Mouse (Mus musculus) retina, postnatal 1 day (tissue): ENCODE results near the gene Lingo4.
A peak's percentile ranks its signal among the peaks of the same experiment; 100 is the strongest.

ENCODE experiments used
- DNase-seq: peaks from one replicate; pipeline ENCODE4 v3.0.0-alpha.2; 2012

Lingo4 gene

GRCm38 (mm10) chr3:94388047-94388446 lies 10.3 kb upstream of the Lingo4 start:
- peak; percentile 29 for DNase-seq

- DNase-seq, result no peak
Observed at GRCm38 (mm10) chr3:94389420-94389819, 8.9 kb upstream of the Lingo4 start.

DNA sequence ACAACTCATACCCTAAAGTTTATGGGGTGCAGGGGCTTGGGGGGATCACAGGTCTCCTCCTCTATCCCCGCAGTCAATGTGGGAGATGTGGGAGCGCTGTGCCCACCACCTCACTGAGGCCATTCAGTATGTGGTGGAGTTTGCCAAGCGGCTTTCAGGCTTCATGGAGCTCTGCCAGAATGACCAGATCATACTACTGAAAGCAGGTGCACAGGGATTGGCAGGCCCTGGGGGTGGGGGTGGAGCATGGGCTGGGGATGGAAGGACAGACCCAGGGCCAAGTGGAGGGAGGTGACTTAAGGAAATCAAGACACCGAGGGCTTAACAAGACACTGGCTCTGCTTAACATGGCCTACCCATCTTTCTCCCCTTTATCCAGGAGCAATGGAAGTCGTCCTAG lies 7.3 kb upstream of the Lingo4 start:
- DNase-seq, result no peak

DNA sequence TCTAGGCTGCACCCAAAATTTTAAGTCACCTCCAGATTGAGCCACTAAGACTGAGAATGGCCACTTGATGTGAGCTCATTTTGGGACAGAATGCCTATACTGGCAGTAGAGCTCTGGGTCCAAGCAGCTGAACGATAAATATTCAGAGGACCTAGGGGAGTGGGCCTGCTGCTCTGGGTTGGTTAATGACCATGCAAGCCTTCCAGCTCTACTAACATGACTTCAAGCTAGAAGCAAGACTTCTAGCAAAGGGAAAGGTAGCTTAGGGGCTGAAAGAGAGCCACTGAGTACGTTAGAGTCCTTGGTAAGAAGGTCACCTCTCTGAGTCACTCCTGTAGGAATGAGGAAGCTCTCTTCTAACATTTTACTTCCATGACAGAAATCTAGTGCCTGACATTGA lies 6.2 kb upstream of the Lingo4 start:
- no peak for DNase-seq

GRCm38 (mm10) chr3:94393049-94393448 lies 5.3 kb upstream of the Lingo4 start:
- no peak for DNase-seq

DNA sequence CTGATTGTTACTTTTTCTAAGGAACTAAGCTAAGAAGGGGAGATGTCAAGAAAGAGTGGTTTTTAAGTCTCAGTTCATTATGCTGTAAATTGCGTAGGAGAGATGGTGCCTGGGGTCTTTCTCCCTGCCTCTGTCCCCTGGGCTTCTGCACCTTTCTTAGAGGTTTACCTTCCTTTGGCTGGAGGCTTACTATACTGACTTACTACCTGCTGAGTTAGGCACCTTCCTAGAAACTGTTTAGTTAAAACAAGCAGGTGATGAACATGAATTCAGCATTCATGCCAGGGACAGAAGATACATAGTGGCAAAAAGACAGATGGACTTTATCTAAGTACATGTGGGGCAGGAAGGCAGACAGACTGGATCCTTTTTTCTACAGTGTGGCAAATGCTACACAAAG lies 2.0 kb upstream of the Lingo4 start:
- no peak for DNase-seq

GRCm38 (mm10) chr3:94396851-94397250 lies 1.5 kb upstream of the Lingo4 start:
- DNase-seq, result no peak

DNA sequence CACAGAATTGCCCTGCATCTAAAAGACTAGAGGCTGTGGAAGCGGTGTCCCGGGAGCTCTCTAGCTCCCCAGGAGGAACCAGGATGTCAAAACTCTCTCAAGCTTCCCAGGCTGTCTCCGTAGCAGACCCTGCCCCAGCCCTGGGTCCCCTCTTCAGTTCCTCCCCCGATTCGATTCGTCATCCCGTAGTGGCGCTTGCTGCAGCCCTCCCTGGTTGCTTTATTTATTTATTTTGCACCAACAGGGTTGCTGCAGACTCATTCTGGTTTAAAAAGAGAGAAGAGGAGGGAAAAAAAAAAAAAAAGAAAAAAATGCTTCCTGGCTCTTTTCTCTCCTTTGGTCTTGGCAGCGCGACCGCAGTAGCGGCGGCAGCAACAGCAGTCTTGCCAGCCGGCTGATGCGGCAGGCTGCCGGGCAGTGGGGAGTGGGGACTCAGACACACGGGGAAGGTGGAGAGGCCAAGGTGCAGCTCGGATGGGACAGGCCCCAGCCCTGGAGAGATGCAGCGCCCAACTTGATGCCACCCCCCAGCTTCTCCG lies 695 bp downstream of the Lingo4 start:
- peak; percentile 65 for DNase-seq

DNA sequence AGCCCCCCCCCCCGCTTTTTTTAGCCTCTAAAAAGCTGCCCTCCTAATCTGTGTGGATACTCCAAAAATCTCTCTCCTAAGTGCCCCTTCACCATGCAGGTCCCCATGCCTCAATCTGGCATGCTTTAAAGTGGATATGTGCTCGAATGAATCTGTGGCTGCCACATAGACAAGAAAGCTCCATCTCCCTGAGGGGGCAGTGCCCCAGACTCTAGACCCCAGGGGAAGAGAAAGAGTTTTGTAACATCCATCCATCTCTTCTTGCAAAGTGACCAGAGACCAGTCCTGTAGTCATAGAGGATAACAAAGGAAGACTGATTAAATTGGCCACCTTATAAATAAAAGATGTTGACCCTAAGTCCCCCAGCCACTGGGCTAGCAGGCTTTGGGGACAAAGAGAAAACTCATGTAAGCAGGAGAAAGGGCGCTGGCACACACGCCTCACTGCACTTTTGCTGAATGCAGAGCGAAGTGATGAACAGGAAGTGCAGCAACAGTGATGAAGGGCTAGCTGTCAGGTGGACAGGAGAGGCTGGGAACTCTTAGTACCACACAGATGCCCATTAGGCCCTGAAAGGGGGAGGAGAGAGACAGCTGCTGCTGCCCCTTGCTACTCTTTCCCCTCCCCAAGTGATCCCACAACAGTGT lies 1.5 kb downstream of the Lingo4 start:
- peak; percentile 43 for DNase-seq

DNA sequence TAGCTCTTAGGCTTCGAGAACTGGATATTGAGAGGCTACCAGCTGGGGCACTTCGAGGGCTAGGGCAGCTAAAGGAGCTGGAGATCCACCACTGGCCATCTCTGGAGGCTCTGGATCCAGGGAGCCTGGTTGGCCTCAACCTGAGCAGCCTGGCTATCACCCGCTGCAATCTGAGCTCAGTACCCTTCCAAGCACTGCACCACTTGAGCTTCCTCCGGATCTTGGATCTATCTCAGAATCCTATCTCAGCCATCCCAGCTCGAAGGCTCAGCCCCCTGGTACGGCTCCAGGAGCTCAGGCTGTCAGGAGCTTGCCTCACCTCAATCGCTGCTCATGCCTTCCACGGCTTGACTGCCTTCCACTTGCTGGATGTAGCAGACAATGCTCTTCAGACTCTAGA lies 4.1 kb downstream of the Lingo4 start:
- DNase-seq, result no peak

DNA sequence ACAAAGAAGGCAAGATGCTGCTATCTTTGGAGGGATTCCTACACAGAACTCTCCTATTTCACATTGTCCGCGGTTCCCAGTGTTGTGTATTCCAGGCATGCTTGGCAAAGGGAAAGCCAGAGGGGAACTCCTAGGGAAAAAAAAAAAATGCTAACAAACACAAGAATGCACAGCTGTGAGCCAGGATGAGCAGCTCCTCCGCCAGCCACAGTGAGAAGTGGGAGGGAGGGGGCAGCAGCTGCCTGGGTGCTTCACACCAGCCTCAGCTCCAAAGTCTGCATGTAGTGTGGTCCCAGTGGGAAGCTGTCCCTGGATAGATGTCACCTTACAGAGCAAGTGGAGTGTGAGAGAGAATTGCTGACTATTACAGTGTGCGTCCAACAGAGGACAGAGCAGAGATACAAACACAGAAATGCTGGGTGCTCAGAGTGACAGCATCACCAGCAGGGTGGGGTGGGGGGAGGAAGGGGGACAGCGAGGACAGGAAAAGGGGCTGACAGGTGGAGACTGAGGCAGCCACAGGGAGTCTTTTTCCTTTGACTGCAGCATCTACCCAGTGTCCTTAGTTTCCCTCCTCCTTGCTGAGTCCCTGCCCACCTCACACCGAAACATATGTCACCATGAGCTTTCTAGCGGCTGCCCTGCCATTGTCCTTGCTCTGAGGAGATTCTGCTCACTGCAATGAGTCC lies 6.2 kb downstream of the Lingo4 start:
- DNase-seq, result peak; percentile 47

DNA sequence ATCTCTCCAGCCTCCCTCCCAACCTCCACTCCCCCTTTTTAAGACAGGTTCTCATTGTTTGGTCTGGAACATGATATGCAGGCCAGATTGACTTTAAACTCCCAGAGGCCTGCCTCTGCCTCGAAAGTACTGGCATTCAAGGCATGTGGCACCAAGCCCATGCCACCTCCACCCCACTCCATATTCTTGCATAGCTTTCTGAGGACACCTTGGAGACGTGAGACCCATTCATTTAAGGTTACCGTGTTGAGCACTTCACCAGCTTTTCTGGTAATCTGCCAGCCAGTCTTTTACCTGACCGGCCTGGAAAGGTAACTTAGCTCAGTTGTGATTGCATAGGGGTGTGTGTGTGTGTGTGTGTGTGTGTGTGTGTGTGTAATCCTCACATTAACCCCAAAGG lies 7.2 kb downstream of the Lingo4 start:
- DNase-seq, result no peak

- DNase-seq, result no peak
Observed at GRCm38 (mm10) chr3:94412530-94412929, 14.2 kb downstream of the Lingo4 start.

GRCm38 (mm10) chr3:94413031-94413679 lies 14.8 kb downstream of the Lingo4 start, which contains the start of gene Tdrkh:
TSS of gene Tdrkh (plus strand) at chr3:94413273.
- peak; percentile 99 for DNase-seq

GRCm38 (mm10) chr3:94430980-94431379 lies 32.7 kb downstream of the Lingo4 start:
- DNase-seq, result no peak

DNA sequence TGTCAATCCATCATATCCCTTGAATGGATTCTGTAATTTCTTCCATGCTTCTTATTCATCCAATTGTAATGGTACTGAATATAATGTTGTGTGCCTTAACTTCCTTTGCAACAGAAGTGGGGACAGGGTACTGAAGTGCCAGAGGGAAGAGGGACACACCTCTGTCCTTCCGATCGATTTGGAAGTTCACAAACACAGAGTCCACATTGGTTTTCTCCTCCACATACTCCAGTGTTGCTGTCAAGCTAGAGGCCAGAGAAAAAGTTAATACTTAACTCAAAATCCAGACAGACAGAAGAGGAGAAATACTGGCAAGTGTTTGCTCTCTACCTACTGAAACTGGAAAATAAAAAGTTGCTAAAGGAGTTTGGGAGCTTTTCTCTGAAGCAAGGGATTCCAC lies 36.0 kb downstream of the Lingo4 start:
- no peak for DNase-seq

DNA sequence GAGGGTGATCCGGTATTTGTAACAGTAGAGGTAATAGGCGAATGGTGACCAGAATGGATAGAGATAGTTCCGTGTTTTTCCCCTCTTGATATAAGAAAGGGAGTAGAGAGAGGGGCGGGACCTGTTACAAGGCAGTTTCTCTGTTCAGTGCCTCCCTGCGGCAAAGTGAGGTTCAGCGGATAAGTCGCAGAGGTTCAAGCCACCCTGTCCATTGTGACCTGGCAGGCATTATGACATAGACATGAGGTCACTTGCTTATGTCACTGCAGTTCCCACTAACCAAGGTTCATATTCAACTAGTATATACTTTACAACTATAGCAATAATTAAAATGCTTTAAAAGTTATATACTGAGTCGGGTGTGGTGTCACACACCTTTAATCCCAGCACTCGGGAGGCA lies 38.1 kb downstream of the Lingo4 start:
- no peak for DNase-seq

GRCm38 (mm10) chr3:94441182-94441581 lies 42.9 kb downstream of the Lingo4 start:
- DNase-seq, result peak; percentile 35

GRCm38 (mm10) chr3:94442951-94443596 lies 44.8 kb downstream of the Lingo4 start, which contains the start of gene Mrpl9:
TSS of gene Mrpl9 (plus strand) at chr3:94443318.
- peak; percentile 96 for DNase-seq

DNA sequence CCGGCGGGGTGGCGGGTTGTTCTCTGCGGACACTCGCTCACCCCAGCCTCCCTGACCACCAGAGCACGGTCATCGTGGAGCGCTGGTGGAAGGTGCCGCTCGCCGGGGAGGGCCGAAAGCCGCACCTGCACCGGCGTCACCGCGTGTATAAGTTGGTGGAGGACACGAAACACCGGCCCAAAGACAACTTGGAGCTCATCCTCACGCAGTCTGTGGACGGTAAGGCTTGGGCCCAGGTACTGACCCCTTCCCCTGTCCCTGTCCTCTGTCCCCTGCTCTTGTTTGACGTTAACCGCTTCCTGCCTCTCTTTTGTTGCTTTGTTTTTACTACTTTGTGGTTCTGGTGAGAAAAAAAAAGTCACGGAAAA lies 45.3 kb downstream of the Lingo4 start, which contains the start of gene Oaz3:
TSS of gene Oaz3 (minus strand) at position 319 of the 368 bp plus-strand sequence.
- no peak for DNase-seq

DNA sequence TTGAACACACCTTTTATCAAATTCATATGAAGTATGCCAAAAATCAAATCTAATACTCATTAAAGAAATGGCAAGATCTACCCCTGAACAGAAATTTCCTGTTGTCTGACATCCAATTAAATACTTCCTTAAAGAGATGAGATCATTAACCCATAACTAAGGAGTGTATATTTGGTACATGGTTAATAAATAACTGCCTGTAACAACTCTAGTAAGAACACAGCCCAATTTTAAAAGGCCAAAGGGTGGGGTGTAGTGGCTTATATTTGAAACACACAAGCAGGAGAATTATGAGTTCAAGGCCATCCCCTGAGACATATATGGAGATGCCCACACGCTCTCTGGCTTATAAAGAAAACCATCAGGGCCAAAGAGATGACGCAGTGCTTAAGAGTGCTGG lies 51.1 kb downstream of the Lingo4 start:
- DNase-seq, result no peak
